Mouse (Mus musculus) kidney, embryonic 14.5 days (tissue): Measurements from ENCODE around the gene Mrvi1. TPM values are rescaled to one million over a fixed set of nuclear protein-coding genes. Genes with fewer than 3 reads are reported as not detected.
"Not testable (repeated sequence)": the region's sequence is repeated elsewhere in the genome, so short reads cannot be mapped to it uniquely, and the experiment has no call there.

Experiments used
- ATAC-seq: fragments of 200-750 bp; cut with Nextera tagmentation; 2 replicates; pipeline ENCODE4 v1.8.0; 2017; ENCODE audit warnings: moderate number of reproducible peaks, mild to moderate bottlenecking, moderate TSS enrichment, moderate library complexity; ENCODE audit not compliant: low FRiP score, low TSS enrichment
- H3K27ac ChIP-seq: fragments of 300-500 bp; sonication (generic); 2 replicates; pipeline ENCODE4 v1.5.1; 2014; ENCODE audit warnings: low read depth, mild to moderate bottlenecking, low read length, moderate library complexity, mixed read lengths
- H3K27me3 ChIP-seq: fragments of 300-500 bp; sonication (generic); 2 replicates; pipeline ENCODE4 v1.6.1; 2014; ENCODE audit warnings: mild to moderate bottlenecking, low read length; ENCODE audit not compliant: control insufficient read depth, insufficient read depth
- H3K36me3 ChIP-seq: fragments of 300-500 bp; sonication (generic); 2 replicates; pipeline ENCODE4 v1.6.1; 2014; ENCODE audit warnings: low read length, mixed read lengths; ENCODE audit not compliant: control insufficient read depth, insufficient read depth
- H3K4me1 ChIP-seq: fragments of 300-500 bp; sonication (generic); 2 replicates; pipeline ENCODE4 v1.6.1; 2014; ENCODE audit warnings: low read length, mixed read lengths; ENCODE audit not compliant: control insufficient read depth, insufficient read depth
- H3K4me2 ChIP-seq: fragments of 300-500 bp; sonication (generic); replicated peaks from 2 replicates; pipeline ENCODE4 v1.6.1; 2014; ENCODE audit warnings: low read depth, mild to moderate bottlenecking, low read length
- H3K4me3 ChIP-seq: fragments of 300-500 bp; sonication (generic); 2 replicates; pipeline ENCODE4 v1.5.1; 2014; ENCODE audit warnings: mild to moderate bottlenecking, low read length
- H3K9ac ChIP-seq: fragments of 300-500 bp; sonication (generic); 2 replicates; pipeline ENCODE4 v1.6.1; 2014; ENCODE audit warnings: low read depth, mild to moderate bottlenecking, low read length, moderate library complexity
- H3K9me3 ChIP-seq: fragments of 300-500 bp; sonication (generic); 2 replicates; pipeline ENCODE4 v1.6.1; 2016; ENCODE audit warnings: low read length; ENCODE audit not compliant: control insufficient read depth
- WGBS: fragments of 180-500 bp; shearing (Covaris S2); extraction: QIAGEN DNeasy Blood & Tissue Kit; methylation state at CpG from one replicate; pipeline ENCODE4 v1.1.7; 2014; 5-methylcytosine and 5-hydroxymethylcytosine counted together
- polyA plus RNA-seq: library from polyadenylated mRNA; unstranded; fragments of >200 nt; fragmentation: Nextera tagmentation; extraction: Ambion mirVana; gene quantifications from 2 replicates; pipeline ENCODE4 v1.2.1, GENCODE M21; 2014

Mrvi1 gene
- polyA plus RNA-seq, 1 experiment from 2014 or later = 15.1 TPM

DNA sequence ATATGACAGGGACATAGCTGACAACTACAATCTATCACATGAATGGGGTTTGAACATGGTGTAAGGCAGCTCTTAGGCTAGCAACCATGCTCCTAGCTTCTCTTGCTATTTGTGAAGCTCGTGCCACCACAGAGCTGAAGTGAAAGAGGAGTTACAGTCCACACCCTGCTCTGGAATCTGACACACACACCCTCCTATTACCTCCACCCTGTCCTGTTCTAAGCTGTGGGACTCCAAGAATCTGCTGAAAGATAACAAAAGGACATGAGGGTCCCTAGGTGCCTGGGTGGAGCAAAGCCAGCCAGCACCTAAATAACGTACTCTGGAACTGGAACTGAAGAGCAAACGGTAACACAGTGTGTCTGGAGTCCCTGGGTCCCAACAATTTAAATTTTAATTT is 67.7 kb downstream of the Mrvi1 start:
- H3K36me3 ChIP-seq = no peaks in the 10 kb centered on the region
- no peak overlapping the region for H3K4me3 ChIP-seq
- no peaks in the 10 kb centered on the region for H3K27me3 ChIP-seq
- H3K4me2 ChIP-seq = no peak overlapping the region
- ATAC-seq = no peak
- no peaks in the 10 kb centered on the region for H3K9me3 ChIP-seq
- WGBS = 76% methylated on average over 3 of the region's 3 CpGs
- no peak overlapping the region for H3K9ac ChIP-seq
- no peaks in the 10 kb centered on the region for H3K4me1 ChIP-seq
- H3K27ac ChIP-seq = no peak overlapping the region

DNA sequence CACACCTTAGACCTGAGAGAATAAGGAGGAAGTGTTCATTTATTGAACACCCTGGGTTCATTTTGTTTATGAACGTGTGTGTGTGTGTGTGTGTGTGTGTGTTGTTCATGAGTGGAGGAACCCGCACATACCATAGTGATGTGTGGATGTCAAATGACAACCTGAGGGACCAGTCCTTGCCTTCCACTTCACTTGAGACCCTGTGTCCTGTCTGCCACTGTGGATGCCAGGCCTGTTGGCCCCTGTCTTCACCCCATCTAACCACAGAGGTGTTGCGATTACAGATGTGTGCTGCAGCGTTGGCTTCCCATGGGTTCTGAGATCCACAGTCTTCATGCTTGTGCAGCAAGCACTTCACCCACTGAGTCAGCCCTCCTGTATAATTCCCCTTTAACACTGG is 68.5 kb downstream of the Mrvi1 start:
- Histone ChIP-seq H3K4me1 (no peaks in the 10 kb centered on the region), H3K4me3 (no peak overlapping the region), H3K9me3 (no peaks in the 10 kb centered on the region), H3K4me2 (no peak overlapping the region), H3K27me3 (no peaks in the 10 kb centered on the region), H3K9ac (no peak overlapping the region), H3K27ac (no peak overlapping the region), H3K36me3 (no peaks in the 10 kb centered on the region)
- 93% methylated on average over 4 of the region's 4 CpGs for WGBS
- ATAC-seq = no peak

DNA sequence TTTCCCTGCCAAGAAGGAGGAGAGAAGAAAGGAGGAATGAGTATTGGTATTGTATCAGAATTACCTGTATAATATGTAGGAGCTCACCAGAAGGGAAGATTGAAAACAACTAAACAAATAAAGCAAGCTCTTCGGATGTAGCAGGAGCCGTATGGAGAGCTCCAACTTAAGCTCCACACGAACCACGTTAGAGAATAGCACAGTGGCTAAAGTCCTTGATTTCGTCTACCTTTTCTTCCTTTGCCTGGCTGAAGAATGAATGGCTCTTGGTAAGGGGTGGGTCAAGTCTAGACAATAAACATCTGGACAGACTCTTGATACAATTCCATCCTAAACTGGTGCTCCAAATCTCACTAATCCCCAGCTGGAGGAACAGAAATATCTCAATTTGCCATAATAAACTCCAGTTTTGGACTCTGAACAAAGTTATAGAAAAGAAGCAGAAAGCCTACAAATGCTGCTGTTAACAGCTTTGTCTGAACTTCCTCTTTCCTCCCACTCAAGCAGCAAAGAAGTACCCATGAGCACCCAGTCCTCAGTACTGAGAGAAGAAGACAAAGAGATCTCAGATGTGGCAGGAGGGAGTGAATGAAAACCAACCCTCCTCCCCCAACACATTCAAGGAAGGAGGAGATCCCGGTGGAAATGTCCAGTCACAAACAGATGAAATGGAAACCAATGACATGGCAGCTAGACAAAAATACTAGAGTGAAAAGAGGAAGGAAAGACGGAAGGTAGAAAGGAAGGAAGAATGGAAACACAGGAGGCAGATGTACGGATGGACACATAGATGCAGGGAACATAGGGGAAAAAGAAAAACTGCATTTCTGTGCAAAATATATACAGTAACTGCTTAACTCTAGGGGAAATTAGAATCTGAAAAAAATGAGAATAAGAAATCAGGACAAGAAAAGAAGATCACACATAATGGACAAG is 73.8 kb downstream of the Mrvi1 start:
- Histone ChIP-seq H3K9ac (no peak overlapping the region), H3K4me2 (no peak overlapping the region), H3K4me1 (no peaks in the 10 kb centered on the region), H3K4me3 (no peak overlapping the region), H3K27me3 (no peaks in the 10 kb centered on the region), H3K9me3 (no peaks in the 10 kb centered on the region), H3K27ac (no peak overlapping the region), H3K36me3 (no peaks in the 10 kb centered on the region)
- ATAC-seq = no peak
- WGBS = 76% methylated on average over 8 of the region's 8 CpGs

DNA sequence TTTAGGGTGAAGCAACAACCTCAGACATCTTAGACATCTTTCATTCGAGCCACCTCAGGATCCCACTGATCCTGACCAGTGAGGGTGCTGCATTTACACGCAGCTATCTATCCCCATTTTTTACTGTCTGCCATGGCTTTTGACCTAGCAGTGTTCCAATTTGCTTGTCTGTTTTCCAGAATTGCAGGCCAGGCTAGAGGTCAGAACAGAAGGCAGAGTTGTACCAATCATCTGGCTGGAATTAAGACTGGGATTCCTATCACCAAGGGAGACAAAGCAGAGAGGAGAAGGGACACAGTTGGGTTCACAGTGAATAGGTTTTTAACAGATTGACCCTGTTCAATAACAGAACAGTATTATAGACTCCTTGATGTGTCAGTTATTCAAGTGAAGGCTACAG is 75.7 kb downstream of the Mrvi1 start:
- no peak overlapping the region for H3K9ac ChIP-seq
- no peak for ATAC-seq
- H3K36me3 ChIP-seq = no peaks in the 10 kb centered on the region
- no peaks in the 10 kb centered on the region for H3K4me1 ChIP-seq
- H3K27me3 ChIP-seq = no peaks in the 10 kb centered on the region
- WGBS = 80% methylated on average over 2 of the region's 2 CpGs
- no peak overlapping the region for H3K4me2 ChIP-seq
- no peak overlapping the region for H3K27ac ChIP-seq
- no peaks in the 10 kb centered on the region for H3K9me3 ChIP-seq
- no peak overlapping the region for H3K4me3 ChIP-seq

DNA sequence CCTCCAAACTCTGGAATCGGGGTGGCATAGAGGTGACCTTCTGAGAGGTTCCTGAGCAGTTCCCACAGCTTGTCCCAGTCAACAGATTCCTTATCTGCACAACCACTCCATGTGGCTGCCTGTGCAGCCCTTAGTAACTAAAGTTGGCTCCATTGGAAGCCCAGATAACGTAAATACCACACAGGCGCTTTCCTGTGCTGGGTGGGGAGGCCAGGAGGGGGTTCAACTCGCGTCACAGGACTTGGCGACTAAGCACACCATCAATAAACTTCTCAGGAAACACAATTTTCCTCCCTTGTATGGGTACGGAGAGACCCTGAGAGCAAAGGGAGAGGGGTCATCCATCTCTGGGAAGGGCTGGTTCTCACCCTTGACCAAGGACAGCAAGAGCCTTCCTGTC is 79.0 kb downstream of the Mrvi1 start:
- Histone ChIP-seq H3K4me2 (no peak overlapping the region), H3K9ac (no peak overlapping the region), H3K36me3 (no peaks in the 10 kb centered on the region), H3K4me1 (no peaks in the 10 kb centered on the region), H3K27ac (no peak overlapping the region), H3K4me3 (no peak overlapping the region), H3K27me3 (no peaks in the 10 kb centered on the region), H3K9me3 (no peaks in the 10 kb centered on the region)
- ATAC-seq = no peak
- 66% methylated on average over 7 of the region's 7 CpGs for WGBS

DNA sequence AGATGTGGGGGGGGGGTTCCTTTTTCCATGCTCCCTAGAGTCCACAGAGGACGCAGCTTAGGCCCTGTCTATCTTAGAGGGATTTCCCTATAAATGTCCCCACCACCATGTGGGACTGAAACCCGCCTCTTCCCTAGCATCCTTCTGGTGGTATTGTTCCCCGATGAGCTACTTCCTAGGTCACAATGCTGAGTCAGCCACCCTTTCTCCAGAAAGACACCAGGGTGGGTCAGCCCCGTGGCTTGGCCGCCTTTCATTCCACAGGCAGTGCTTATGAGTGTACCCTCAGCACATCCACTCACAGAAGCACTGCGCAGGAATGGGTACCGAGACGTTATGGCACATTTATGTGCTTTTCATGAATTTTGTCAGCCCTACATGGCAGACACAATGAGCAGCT is 85.1 kb downstream of the Mrvi1 start:
- no peaks in the 10 kb centered on the region for H3K9me3 ChIP-seq
- no peaks in the 10 kb centered on the region for H3K27me3 ChIP-seq
- H3K4me3 ChIP-seq = no peak overlapping the region
- H3K9ac ChIP-seq = no peak overlapping the region
- no peak overlapping the region for H3K27ac ChIP-seq
- 89% methylated on average over 8 of the region's 8 CpGs for WGBS
- no peaks in the 10 kb centered on the region for H3K4me1 ChIP-seq
- H3K4me2 ChIP-seq = no peak overlapping the region
- no peak for ATAC-seq
- no peaks in the 10 kb centered on the region for H3K36me3 ChIP-seq

DNA sequence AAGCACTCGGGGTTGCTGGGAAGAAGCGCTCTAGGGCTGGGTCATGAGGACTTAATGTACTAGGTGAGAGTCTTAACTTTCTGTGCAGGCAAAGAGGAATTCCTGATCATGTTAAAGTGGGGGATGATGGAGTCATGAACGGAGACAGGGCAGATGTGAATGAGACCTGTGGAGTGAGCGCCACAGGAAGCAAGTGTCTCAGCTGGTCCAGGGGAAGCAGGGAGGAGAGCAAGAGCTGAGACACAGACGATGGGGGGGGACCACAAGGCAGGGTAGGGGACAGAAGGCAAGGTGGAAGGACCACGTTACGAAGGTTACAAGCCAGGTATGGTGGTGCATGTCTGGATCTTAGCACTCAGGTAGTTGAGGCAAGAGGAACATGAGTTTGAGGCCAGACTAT is 85.8 kb downstream of the Mrvi1 start:
- 94% methylated on average over 7 of the region's 7 CpGs for WGBS
- ATAC-seq = no peak
- Histone ChIP-seq H3K9me3 (no peaks in the 10 kb centered on the region), H3K27me3 (no peaks in the 10 kb centered on the region), H3K4me1 (no peaks in the 10 kb centered on the region), H3K4me3 (no peak overlapping the region), H3K9ac (no peak overlapping the region), H3K4me2 (no peak overlapping the region), H3K27ac (no peak overlapping the region), H3K36me3 (no peaks in the 10 kb centered on the region)

DNA sequence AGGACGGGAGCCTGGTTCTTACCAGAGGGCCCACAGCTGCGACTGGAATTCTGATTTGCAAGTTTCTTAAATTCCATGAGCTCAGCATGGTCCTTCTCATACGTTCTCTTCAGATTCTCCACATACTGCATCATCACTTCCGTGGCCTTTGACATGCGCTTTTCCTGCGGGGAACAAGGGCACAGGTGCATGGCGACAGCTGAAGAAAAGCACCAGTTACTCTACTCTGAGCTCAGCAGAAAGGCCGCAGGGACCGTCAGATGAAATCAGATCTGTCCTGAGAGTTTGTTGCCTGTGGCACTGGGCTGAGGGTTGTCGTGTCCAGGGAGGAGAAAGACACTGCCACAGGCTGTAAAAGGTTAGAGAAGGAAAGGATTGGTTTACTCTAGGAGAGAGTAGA is 86.5 kb downstream of the Mrvi1 start:
- not testable (repeated sequence) for H3K27ac ChIP-seq, H3K4me3 ChIP-seq, H3K4me1 ChIP-seq, H3K9ac ChIP-seq, H3K4me2 ChIP-seq, H3K36me3 ChIP-seq, H3K27me3 ChIP-seq, H3K9me3 ChIP-seq, ATAC-seq
- WGBS = 66% methylated on average over 10 of the region's 10 CpGs

DNA sequence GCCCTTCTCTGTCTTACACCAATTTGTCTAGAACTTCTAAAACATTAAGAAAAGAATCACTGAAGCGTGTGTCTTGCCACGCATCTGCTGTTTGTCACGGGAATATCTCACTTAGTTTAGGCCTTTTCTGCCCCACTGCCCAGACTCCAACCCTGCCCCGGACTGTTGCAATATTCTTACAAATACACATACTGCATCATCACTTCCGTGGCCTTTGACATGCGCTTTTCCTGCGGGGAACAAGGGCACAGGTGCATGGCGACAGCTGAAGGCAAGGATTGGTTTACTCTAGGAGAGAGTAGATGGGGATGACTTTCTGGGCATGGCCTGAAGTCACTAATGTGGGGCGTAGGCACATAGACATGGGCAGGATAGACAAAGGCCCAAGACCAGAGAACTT is 87.6 kb downstream of the Mrvi1 start:
- ATAC-seq = no peak
- Histone ChIP-seq H3K4me1 (no peaks in the 10 kb centered on the region), H3K4me2 (no peak overlapping the region), H3K9ac (no peak overlapping the region), H3K27ac (no peak overlapping the region), H3K27me3 (no peaks in the 10 kb centered on the region), H3K4me3 (no peak overlapping the region), H3K9me3 (no peaks in the 10 kb centered on the region), H3K36me3 (no peaks in the 10 kb centered on the region)
- 85% methylated on average over 9 of the region's 9 CpGs for WGBS
